Mouse (Mus musculus) CH12.LX (cell line): ENCODE measurements at regions not wholly inside any gene's neighbourhood (a gene's known extent, or its start where the extent isn't known, plus 50 kb on each side); places are given as distances from the start of the nearest gene placed in this dataset.
"Not testable (repeated sequence)": the region's sequence is repeated elsewhere in the genome, so short reads cannot be mapped to it uniquely, and the experiment has no call there.

ENCODE experiments used
- CHD2 ChIP-seq: IDR thresholded peaks from 2 replicates; pipeline ENCODE4 v1.6.1; 2011; ENCODE audit warnings: low read length, improper control_type of control experiment
- CTCF ChIP-seq, 2 experiments: IDR thresholded peaks in 1 of 2; conservative IDR thresholded peaks in 1 of 2; 2 replicates each; pipeline ENCODE4 v1.5.1; 2011 to 2012; ENCODE audit warnings: low read depth in 2 of 2, low read length in 2 of 2, improper control_type of control experiment in 1 of 2, inconsistent platforms in 1 of 2, mild to moderate bottlenecking in 1 of 2, moderate library complexity in 1 of 2
- EP300 ChIP-seq: IDR thresholded peaks from 2 replicates; pipeline ENCODE4 v1.6.1; 2011; ENCODE audit warnings: low read length, improper control_type of control experiment
- POLR2A ChIP-seq: IDR thresholded peaks from 2 replicates; pipeline ENCODE4 v1.6.1; 2011; ENCODE audit warnings: low read depth, mild to moderate bottlenecking, improper control_type of control experiment, low read length
- RAD21 ChIP-seq: IDR thresholded peaks from 2 replicates; pipeline ENCODE4 v1.6.1; 2011; ENCODE audit warnings: low read depth, mild to moderate bottlenecking, low read length, improper control_type of control experiment, moderate library complexity
- USF1 ChIP-seq: IDR thresholded peaks from 2 replicates; pipeline ENCODE4 v1.6.1; 2014; ENCODE audit warnings: low read depth, mild to moderate bottlenecking, inconsistent platforms, low read length, improper control_type of control experiment
- USF2 ChIP-seq: conservative IDR thresholded peaks from 2 replicates; pipeline ENCODE4 v1.6.1; 2011; ENCODE audit warnings: low read depth, low read length, improper control_type of control experiment
- ZC3H11A ChIP-seq: IDR thresholded peaks from 2 replicates; pipeline ENCODE4 v1.6.1; 2012; ENCODE audit warnings: low read depth, mild to moderate bottlenecking, inconsistent platforms, low read length, improper control_type of control experiment

- TF ChIP-seq EP300; CHD2; CTCF (conservative IDR thresholded peaks at IDR 0.05 in 1 of 2, IDR thresholded peaks at IDR 0.05 in 1 of 2; ENCODE audit: low read depth in 2 of 2, low read length in 2 of 2); RAD21; POLR2A; USF1; USF2; ZC3H11A: not testable (repeated sequence)
Observed at GRCm38 (mm10) chr17:6492501-6492900, 62.6 kb downstream of the Dynlt1b start.
